Comparison of ENCODE assay signal across 23 mouse cellular contexts in genomic region chr5:25748613-25749012, GRCm38 (mm10). TPM values are rescaled to one million over a fixed set of nuclear protein-coding genes. Genes with fewer than 3 reads are reported as not detected.
DNase-seq lines count a peak whose midpoint lies in the region; ATAC-seq and TF ChIP-seq lines count a peak whose summit lies in the region.
"Had no signal": no experiment of that assay in that cellular context is flagged by ENCODE, and none has a peak within 500 bp of the region (broad histone marks: within the 10 kb centered on the region; RNA-seq: fewer than 3 reads in every experiment).

No protein-coding gene starts in this region.

- H3K4me2 ChIP-seq in heart, embryonic 15.5 days, result 0 out of 2 replicates have a peak overlapping the region, but pooled peaks have one; percentile 3
- H3K4me2 ChIP-seq: hindbrain, embryonic 12.5 days had no signal

- no peak overlapping the region for H3K9ac ChIP-seq in heart, adult 2 months (ENCODE audit: low read depth, low read length)
- no peak overlapping the region for H3K9ac ChIP-seq in heart, embryonic 15.5 days
- H3K9ac ChIP-seq: hindbrain, embryonic 12.5 days had no signal

- no peaks in the 10 kb centered on the region for H3K79me2 ChIP-seq in heart, adult 2 months (replicated peaks; ENCODE audit: control insufficient read depth, insufficient read depth, low read length)

- peak; percentile 63; the same call in 1 of the 2 replicates for ATAC-seq in heart, embryonic 15.5 days (replicated peaks; ENCODE audit: insufficient number of reproducible peaks, insufficient read depth, low FRiP score, low read depth)
- ATAC-seq in CD4-positive, CD25-positive, alpha-beta regulatory T cell, adult 4 months, result no peak
- ATAC-seq: activated CD4-positive, CD25-positive, alpha-beta regulatory T cell, adult 4 months; forebrain, embryonic 14.5 days; hindbrain, embryonic 16.5 days; inflammation-experienced regulatory T-cells, adult 6 months; intestine, postnatal 0 days; Patski had no signal

- TF ChIP-seq CTCF in heart, adult 2 months (IDR thresholded peaks at IDR 0.05), result no peak
- TF ChIP-seq CTCF in embryonic fibroblast, embryonic 13.5 days (IDR thresholded peaks at IDR 0.05; ENCODE audit: borderline replicate concordance, insufficient read depth, low read length), result no peak
- TF ChIP-seq CTCF in olfactory bulb, adult 2 months (IDR thresholded peaks at IDR 0.05; ENCODE audit: insufficient read depth, low read depth, low read length), result no peak

- DNase-seq in heart, adult 2 months, result no peak
- DNase-seq in heart, postnatal 25 days (ENCODE audit: low spot score), result no peak
- no peak for DNase-seq in frontal cortex, postnatal 25 days (ENCODE audit: low spot score in 2 of 2)
- DNase-seq: adrenal gland, postnatal 14 days; cerebellum, adult 18-20 months; cerebellum, postnatal 10 days; gastrocnemius, postnatal 10 days; kidney, adult 8-10 months had no signal

- H3K4me1 ChIP-seq in heart, adult 2 months (ENCODE audit: control insufficient read depth, insufficient read depth, low read length), result peaks cover 4% of the 10 kb centered on the region; the same call in 1 of the 2 replicates
- peaks cover 5% of the 10 kb centered on the region; the same call in 1 of the 2 replicates for H3K4me1 ChIP-seq in embryonic fibroblast, embryonic 13.5 days (ENCODE audit: control insufficient read depth, insufficient read depth, low read length)
- peaks cover 29% of the 10 kb centered on the region for H3K4me1 ChIP-seq in heart, embryonic 15.5 days (replicated peaks)
- no peaks in the 10 kb centered on the region for H3K4me1 ChIP-seq in olfactory bulb, adult 2 months (ENCODE audit: control insufficient read depth, insufficient read depth, low read length)
- H3K4me1 ChIP-seq: hindbrain, embryonic 12.5 days had no signal

- H3K27ac ChIP-seq in heart, adult 2 months, result no peak overlapping the region
- H3K27ac ChIP-seq in embryonic fibroblast, embryonic 13.5 days (ENCODE audit: insufficient read depth, low read length), result peak overlapping the region; percentile 89
- H3K27ac ChIP-seq in heart, embryonic 15.5 days, result peak overlapping the region; percentile 77
- H3K27ac ChIP-seq in olfactory bulb, adult 2 months (ENCODE audit: insufficient read depth, low read depth, low read length), result peak overlapping the region; percentile 44; the same call in 1 of the 2 replicates
- H3K27ac ChIP-seq: embryonic facial prominence, embryonic 10.5 days; forebrain, embryonic 10.5 days; hindbrain, embryonic 12.5 days had no signal

- H3K36me3 ChIP-seq in heart, adult 2 months (ENCODE audit: control insufficient read depth, insufficient read depth, low read length), result no peaks in the 10 kb centered on the region
- H3K36me3 ChIP-seq in heart, embryonic 15.5 days, result no peaks in the 10 kb centered on the region
- H3K36me3 ChIP-seq: embryonic facial prominence, embryonic 10.5 days; forebrain, embryonic 10.5 days; hindbrain, embryonic 12.5 days had no signal

- no peak for TF ChIP-seq POLR2A in heart, adult 2 months (IDR thresholded peaks at IDR 0.05; ENCODE audit: insufficient read depth, low read depth, low read length)
- TF ChIP-seq POLR2A in embryonic fibroblast, embryonic 13.5 days (IDR thresholded peaks at IDR 0.05; ENCODE audit: low read depth, low read length), result no peak
- no peak for TF ChIP-seq POLR2A in olfactory bulb, adult 2 months (IDR thresholded peaks at IDR 0.05; ENCODE audit: insufficient read depth, low read depth, low read length)

- no peaks in the 10 kb centered on the region for H3K27me3 ChIP-seq in heart, adult 2 months (ENCODE audit: control insufficient read depth, insufficient read depth, low read length)
- no peaks in the 10 kb centered on the region for H3K27me3 ChIP-seq in heart, embryonic 15.5 days
- H3K27me3 ChIP-seq: CH12.LX; hindbrain, embryonic 12.5 days; Patski had no signal

- no peak overlapping the region for H3K4me3 ChIP-seq in heart, adult 2 months
- H3K4me3 ChIP-seq in embryonic fibroblast, embryonic 13.5 days (ENCODE audit: insufficient read depth, low read length), result no peak overlapping the region
- no peak overlapping the region for H3K4me3 ChIP-seq in heart, embryonic 15.5 days
- H3K4me3 ChIP-seq in olfactory bulb, adult 2 months (ENCODE audit: insufficient read depth, low read depth, low read length), result no peak overlapping the region
- H3K4me3 ChIP-seq: embryonic facial prominence, embryonic 10.5 days; erythroblast, embryonic 14.5 days; forebrain, embryonic 10.5 days; hindbrain, embryonic 12.5 days had no signal

- TF ChIP-seq EP300 in heart, adult 2 months (IDR thresholded peaks at IDR 0.05; ENCODE audit: insufficient read depth, low read depth, low read length), result 0 out of 2 replicates have a peak, but pooled peaks have one; percentile 30

- intact Hi-C loops in heart, adult 2 months (cut with DNase I), result no loop called here
- intact Hi-C loops in heart, postnatal 25 days (cut with DNase I), result no loop called here

- H3K9me3 ChIP-seq in heart, embryonic 15.5 days (replicated peaks), result no peaks in the 10 kb centered on the region
- H3K9me3 ChIP-seq: embryonic facial prominence, embryonic 10.5 days; forebrain, embryonic 10.5 days; hindbrain, embryonic 12.5 days had no signal

- 35% methylated on average over 3 of the region's 3 CpGs for WGBS in heart, adult 2 months
- WGBS in heart, embryonic 15.5 days, result 35% methylated on average over 3 of the region's 3 CpGs
- WGBS in olfactory bulb, adult 2 months, result 89% methylated on average over 3 of the region's 3 CpGs

RNA-seq across cellular contexts. Expression of gene Actr3b, which starts 11.2 kb away (rescaled TPM):
- total RNA-seq in heart, adult 2 months (2021), result 10 to 100 TPM; 33.7 to 46.8 TPM
- 28.3 and 28.5 TPM in 2 replicates for polyA plus RNA-seq in heart, adult 2 months (2012; rRNA removed)
- total RNA-seq in heart, postnatal 25 days (2021), result 10 to 100 TPM; 35.2 to 40.9 TPM
- polyA plus RNA-seq in embryonic fibroblast, embryonic 13.5 days (2011; ENCODE audit: insufficient read length, low read depth, missing spikeins), result 1.9 and 2.1 TPM in 2 replicates
- polyA plus RNA-seq in heart, embryonic 15.5 days (2015; fragmentation: Nextera tagmentation; extraction: Ambion mirVana), result 28.6 and 29.7 TPM in 2 replicates
- polyA plus RNA-seq in olfactory bulb, adult 2 months (2012; ENCODE audit: insufficient read depth, insufficient read length, low replicate concordance, missing spikeins), result not detected in 2 replicates
- polyA plus RNA-seq in CD4-positive, CD25-positive, alpha-beta regulatory T cell, adult 4 months (2017; shearing (Covaris generic)), result 1 to 10 TPM in 1 of 2 experiments, under 1 TPM in 1; 0.82 to 1.1 TPM
- polyA plus RNA-seq: erythroblast, embryonic 14.5 days had no signal

RNA-seq across cellular contexts. Expression of gene Xrcc2, which starts 43.0 kb away (rescaled TPM):
- total RNA-seq in heart, adult 2 months (2021), result 1 to 10 TPM; 4.8 to 7.3 TPM
- polyA plus RNA-seq in heart, adult 2 months (2012; rRNA removed), result 3.0 and 6.6 TPM in 2 replicates
- 1 to 10 TPM; 4.9 to 5.5 TPM for total RNA-seq in heart, postnatal 25 days (2021)
- polyA plus RNA-seq in embryonic fibroblast, embryonic 13.5 days (2011; ENCODE audit: insufficient read length, low read depth, missing spikeins), result 6.6 and 9.0 TPM in 2 replicates
- 5.7 and 7.6 TPM in 2 replicates for polyA plus RNA-seq in heart, embryonic 15.5 days (2015; fragmentation: Nextera tagmentation; extraction: Ambion mirVana)
- not detected in 2 replicates for polyA plus RNA-seq in olfactory bulb, adult 2 months (2012; ENCODE audit: insufficient read depth, insufficient read length, low replicate concordance, missing spikeins)
- polyA plus RNA-seq in CD4-positive, CD25-positive, alpha-beta regulatory T cell, adult 4 months (2017; shearing (Covaris generic)), result 1 to 10 TPM; 4.2 to 4.3 TPM
